Mouse (Mus musculus) heart, adult 2 months (tissue): Measurements from ENCODE around the gene Guca1b. TPM values are rescaled to one million over a fixed set of nuclear protein-coding genes. Genes with fewer than 3 reads are reported as not detected.

Experiments used
- DNase-seq, 2 experiments: peaks; one replicate each; pipeline ENCODE4 v3.0.0; 2021
- H3K27ac ChIP-seq: fragments of 200-600 bp; 2 replicates; pipeline ENCODE4 v1.8.1; 2022
- H3K27me3 ChIP-seq: fragments of 200-500 bp; 2 replicates; pipeline ENCODE4 v1.6.1; 2012; ENCODE audit warnings: mild to moderate bottlenecking, low read length, inconsistent platforms, mixed read lengths; ENCODE audit not compliant: control insufficient read depth, insufficient read depth
- H3K36me3 ChIP-seq: fragments of 200-500 bp; 2 replicates; pipeline ENCODE4 v1.6.1; 2012; ENCODE audit warnings: low read length, inconsistent platforms; ENCODE audit not compliant: control insufficient read depth, insufficient read depth
- H3K4me1 ChIP-seq: fragments of 200-500 bp; 2 replicates; pipeline ENCODE4 v1.6.1; 2011; ENCODE audit warnings: low read length; ENCODE audit not compliant: control insufficient read depth, insufficient read depth
- H3K4me3 ChIP-seq: fragments of 200-600 bp; 2 replicates; pipeline ENCODE4 v1.8.1; 2022
- H3K79me2 ChIP-seq: fragments of 200-500 bp; replicated peaks from 2 replicates; pipeline ENCODE4 v1.6.1; 2012; ENCODE audit warnings: mild to moderate bottlenecking, inconsistent platforms, low read length, moderate library complexity, mixed read lengths; ENCODE audit not compliant: control insufficient read depth, insufficient read depth
- H3K9ac ChIP-seq: fragments of 200-500 bp; 2 replicates; pipeline ENCODE4 v1.6.1; 2012; ENCODE audit warnings: low read depth, mild to moderate bottlenecking, control low read depth, inconsistent platforms, low read length, mixed read lengths
- CTCF ChIP-seq: fragments of 200-600 bp; IDR thresholded peaks from 2 replicates; pipeline ENCODE4 v1.8.1; 2022; ENCODE audit warnings: antibody characterized with exemption, mild to moderate bottlenecking, moderate library complexity
- EP300 ChIP-seq: fragments of 200-500 bp; IDR thresholded peaks from 2 replicates; pipeline ENCODE4 v1.6.1; 2011; ENCODE audit warnings: low read depth, low read length, control low read depth; ENCODE audit not compliant: insufficient read depth
- POLR2A ChIP-seq: fragments of 200-500 bp; IDR thresholded peaks from 2 replicates; pipeline ENCODE4 v1.6.1; 2011; ENCODE audit warnings: mild to moderate bottlenecking, low read depth, low read length, control low read depth; ENCODE audit not compliant: insufficient read depth
- WGBS: fragments of 180-500 bp; shearing (Covaris S2); methylation state at CpG from one replicate; pipeline ENCODE4 v1.1.7; 2018; 5-methylcytosine and 5-hydroxymethylcytosine counted together
- intact Hi-C: fragments of 180-260 bp; cut with DNase I; formaldehyde crosslinking; loops from one replicate; pipeline ENCODE4 v1.15.1; 2025
- polyA plus RNA-seq: library from polyadenylated mRNA; depleted of rRNA; stranded (reverse); fragments of >200 nt; gene quantifications from 2 replicates; pipeline ENCODE4 v1.2.3, GENCODE M21; 2012; rRNA removed
- total RNA-seq, 2 experiments: library from RNA; stranded (reverse); gene quantifications; 2 replicates each; pipeline ENCODE4 v1.2.3; 2021

Gene Guca1b
- total and polyA plus RNA-seq, 3 experiments: 0.23 to 0.86 (median 0.43) TPM

GRCm38 (mm10) chr17:47438611-47439010 lies 53.4 kb downstream of the Guca1b start:
- H3K36me3 ChIP-seq: no peaks in the 10 kb centered on the region
- intact Hi-C loops: no loop called here
- H3K4me3 ChIP-seq: no peak overlapping the region
- DNase-seq: no peak
- H3K79me2 ChIP-seq: no peaks in the 10 kb centered on the region
- TF ChIP-seq EP300: no peak
- no peak for TF ChIP-seq CTCF
- TF ChIP-seq POLR2A: no peak
- 83% methylated on average over 6 of the region's 6 CpGs for WGBS
- H3K27ac ChIP-seq: no peak overlapping the region
- H3K27me3 ChIP-seq: peaks cover 2% of the 10 kb centered on the region
- no peaks in the 10 kb centered on the region for H3K4me1 ChIP-seq
- no peak overlapping the region for H3K9ac ChIP-seq

- no peak overlapping the region for H3K27ac ChIP-seq
Measured at GRCm38 (mm10) chr17:47439396-47440028, 54.3 kb downstream of the Guca1b start.

GRCm38 (mm10) chr17:47440359-47440890 lies 55.2 kb downstream of the Guca1b start:
- Histone ChIP-seq H3K36me3 (no peaks in the 10 kb centered on the region), H3K27me3 (peaks cover 2% of the 10 kb centered on the region), H3K4me1 (no peaks in the 10 kb centered on the region), H3K27ac (no peak overlapping the region), H3K79me2 (no peaks in the 10 kb centered on the region), H3K4me3 (no peak overlapping the region), H3K9ac (no peak overlapping the region)
- WGBS: 54% methylated on average over 9 of the region's 9 CpGs
- DNase-seq: no peak
- intact Hi-C loops: no loop called here
- TF ChIP-seq EP300 (no peak), POLR2A (no peak), CTCF (no peak)

More at GRCm38 (mm10) chr17:47439396-47440028, 54.3 kb downstream of the Guca1b start:
- WGBS: 53% methylated on average over 9 of the region's 9 CpGs
- no peaks in the 10 kb centered on the region for H3K36me3 ChIP-seq
- H3K27me3 ChIP-seq: peaks cover 2% of the 10 kb centered on the region
- DNase-seq: no peak
- H3K79me2 ChIP-seq: no peaks in the 10 kb centered on the region
- no peak for TF ChIP-seq CTCF
- no peak for TF ChIP-seq EP300
- no peak for TF ChIP-seq POLR2A
- intact Hi-C loops: no loop called here
- no peak overlapping the region for H3K9ac ChIP-seq
- no peak overlapping the region for H3K4me3 ChIP-seq
- H3K4me1 ChIP-seq: no peaks in the 10 kb centered on the region

GRCm38 (mm10) chr17:47441296-47442051 lies 56.3 kb downstream of the Guca1b start:
- Histone ChIP-seq H3K4me1 (no peaks in the 10 kb centered on the region), H3K36me3 (no peaks in the 10 kb centered on the region), H3K27me3 (peaks cover 2% of the 10 kb centered on the region), H3K27ac (no peak overlapping the region), H3K4me3 (no peak overlapping the region), H3K9ac (no peak overlapping the region), H3K79me2 (no peaks in the 10 kb centered on the region)
- intact Hi-C loops: no loop called here
- no peak for DNase-seq
- 76% methylated on average over 19 of the region's 19 CpGs for WGBS
- TF ChIP-seq EP300: no peak

- WGBS: 83% methylated on average over 3 of the region's 3 CpGs
- TF ChIP-seq EP300 (no peak), CTCF (no peak), POLR2A (no peak)
- intact Hi-C loops: no loop called here
- Histone ChIP-seq H3K79me2 (no peaks in the 10 kb centered on the region), H3K4me3 (no peak overlapping the region), H3K27me3 (no peaks in the 10 kb centered on the region), H3K36me3 (no peaks in the 10 kb centered on the region), H3K4me1 (no peaks in the 10 kb centered on the region), H3K9ac (no peak overlapping the region), H3K27ac (no peak overlapping the region)
- no peak for DNase-seq
Measured at GRCm38 (mm10) chr17:47442271-47442670, 57.1 kb downstream of the Guca1b start.

Other genes with a start within 250 kb of the Guca1b start
- 10 to 100 TPM; 18.2 to 22.5 TPM for gene Mrps10, start 16.5 kb upstream of the Guca1b start, total RNA-seq
- 19.9 and 25.9 TPM in 2 replicates for gene Mrps10, start 16.5 kb upstream of the Guca1b start, polyA plus RNA-seq
- gene Guca1a, start 15.2 kb downstream of the Guca1b start, total RNA-seq: under 1 TPM; 0.34 to 0.39 TPM
- gene Guca1a, start 15.2 kb downstream of the Guca1b start, polyA plus RNA-seq: 0.55 and 0.61 TPM in 2 replicates
- 1 to 10 TPM; 1.2 to 1.4 TPM for gene AI661453, start 51.2 kb downstream of the Guca1b start, total RNA-seq
- 0.64 and 1.00 TPM in 2 replicates for gene AI661453, start 51.2 kb downstream of the Guca1b start, polyA plus RNA-seq
- gene 1700001C19Rik, start 52.0 kb downstream of the Guca1b start, total RNA-seq: not detected
- 0.44 and 0.76 TPM in 2 replicates for gene 1700001C19Rik, start 52.0 kb downstream of the Guca1b start, polyA plus RNA-seq
- 10 to 100 TPM; 10.8 to 12.5 TPM for gene Taf8, start 116.9 kb downstream of the Guca1b start, total RNA-seq
- 14.2 and 21.0 TPM in 2 replicates for gene Taf8, start 116.9 kb downstream of the Guca1b start, polyA plus RNA-seq
- gene Ccnd3, start 119.7 kb downstream of the Guca1b start, total RNA-seq: 10 to 100 TPM; 75.9 to 83.7 TPM
- gene Ccnd3, start 119.7 kb downstream of the Guca1b start, polyA plus RNA-seq: 75.1 and 77.5 TPM in 2 replicates
- 10 to 100 TPM; 15.7 to 15.9 TPM for gene Bysl, start 226.1 kb downstream of the Guca1b start, total RNA-seq
- gene Bysl, start 226.1 kb downstream of the Guca1b start, polyA plus RNA-seq: 13.2 and 15.6 TPM in 2 replicates
- 10 to 100 TPM; 13.5 to 15.0 TPM for gene Med20, start 226.2 kb downstream of the Guca1b start, total RNA-seq
- gene Med20, start 226.2 kb downstream of the Guca1b start, polyA plus RNA-seq: 17.4 and 25.1 TPM in 2 replicates
- 1 to 10 TPM; 2.8 TPM for gene Gm20517, start 226.2 kb downstream of the Guca1b start, total RNA-seq
- gene Gm20517, start 226.2 kb downstream of the Guca1b start, polyA plus RNA-seq: 0.27 and 1.5 TPM in 2 replicates
- 1 to 10 TPM; 3.4 to 3.6 TPM for gene Usp49, start 245.3 kb downstream of the Guca1b start, total RNA-seq
- 2.9 and 3.6 TPM in 2 replicates for gene Usp49, start 245.3 kb downstream of the Guca1b start, polyA plus RNA-seq